Mouse (Mus musculus) left cerebral cortex, postnatal 14 days (tissue): ENCODE measurements around the gene Hoxa5. TPM values are rescaled to one million over a fixed set of nuclear protein-coding genes. Genes with fewer than 3 reads are reported as not detected.
A peak's percentile ranks its signal among the peaks of the same experiment; 100 is the strongest.

Experiments used
- DNase-seq, 2 experiments: peaks; one replicate each; pipeline ENCODE4 v3.0.0; 2021 to 2022; ENCODE audit warnings: low spot score in 2 of 2, mixed read lengths in 1 of 2
- intact Hi-C: fragments of 180-260 bp; cut with DNase I; formaldehyde crosslinking; loops from one replicate; pipeline ENCODE4 v1.15.1; 2025
- total RNA-seq, 2 experiments: library from RNA; stranded (reverse); gene quantifications; 2 replicates each; pipeline ENCODE4 v1.2.3; 2021

Hoxa5 gene
- total RNA-seq, 2 experiments from 2014 or later = not detected

GRCm38 (mm10) chr6:52219234-52219942 lies 15.0 kb upstream of the Hoxa5 start:
- intact Hi-C loops = no loop called here

GRCm38 (mm10) chr6:52218643-52219215 lies 14.3 kb upstream of the Hoxa5 start:
- DNase-seq = no peak
- intact Hi-C loops = no loop called here

More at GRCm38 (mm10) chr6:52219234-52219942, 15.0 kb upstream of the Hoxa5 start:
- DNase-seq = no peak

GRCm38 (mm10) chr6:52217895-52218642 lies 13.7 kb upstream of the Hoxa5 start:
- DNase-seq = no peak
- intact Hi-C loops = no loop called here

- intact Hi-C loops = no loop called here
- DNase-seq = no peak
Observed at GRCm38 (mm10) chr6:52217459-52217768, 13.0 kb upstream of the Hoxa5 start.

- intact Hi-C loops = no loop called here
- no peak for DNase-seq
Observed at GRCm38 (mm10) chr6:52216691-52217458, 12.5 kb upstream of the Hoxa5 start.

- intact Hi-C loops = no loop called here
Observed at GRCm38 (mm10) chr6:52215771-52216535, 11.6 kb upstream of the Hoxa5 start.

GRCm38 (mm10) chr6:52215070-52215469 lies 10.7 kb upstream of the Hoxa5 start:
- DNase-seq = no peak
- intact Hi-C loops = no loop called here

More at GRCm38 (mm10) chr6:52215771-52216535, 11.6 kb upstream of the Hoxa5 start:
- DNase-seq = no peak

GRCm38 (mm10) chr6:52214271-52214670 lies 9.9 kb upstream of the Hoxa5 start:
- DNase-seq = no peak
- intact Hi-C loops = loop anchor here (5.0 kb wide), 1 partner anchor 1037 kb away; no protein-coding TSS in a partner anchor

GRCm38 (mm10) chr6:52213119-52213986 lies 9.0 kb upstream of the Hoxa5 start, which contains the start of the genes Hoxa3 and Gm28308:
TSS of gene Hoxa3 (minus strand) at chr6:52213336.
TSS of gene Gm28308 (minus strand) at chr6:52213339.
- intact Hi-C loops = loop anchor here (5.0 kb wide), 1 partner anchor 1036 kb away; no protein-coding TSS in a partner anchor
- no peak for DNase-seq

- no peak for DNase-seq
- intact Hi-C loops = loop anchor here (5.0 kb wide), 1 partner anchor 1035 kb away; no protein-coding TSS in a partner anchor
Observed at GRCm38 (mm10) chr6:52212556-52213118, 8.2 kb upstream of the Hoxa5 start.

- intact Hi-C loops = loop anchor here (5.0 kb wide), 1 partner anchor 1035 kb away; no protein-coding TSS in a partner anchor
- DNase-seq = no peak
Observed at GRCm38 (mm10) chr6:52211961-52212360, 7.6 kb upstream of the Hoxa5 start.

GRCm38 (mm10) chr6:52211170-52211935 lies 7.0 kb upstream of the Hoxa5 start:
- intact Hi-C loops = loop anchor here (5.0 kb wide), 1 partner anchor 1034 kb away; no protein-coding TSS in a partner anchor
- peak; percentile 36 to 56 for DNase-seq

- no peak for DNase-seq
Observed at GRCm38 (mm10) chr6:52209685-52210046, 5.3 kb upstream of the Hoxa5 start.

GRCm38 (mm10) chr6:52208868-52209684 lies 4.7 kb upstream of the Hoxa5 start:
- intact Hi-C loops = no loop called here
- DNase-seq = no peak

More at GRCm38 (mm10) chr6:52209685-52210046, 5.3 kb upstream of the Hoxa5 start:
- intact Hi-C loops = loop anchor here (5.0 kb wide), 1 partner anchor 1032 kb away; no protein-coding TSS in a partner anchor

GRCm38 (mm10) chr6:52208072-52208867 lies 3.9 kb upstream of the Hoxa5 start, which contains the start of gene Hoxa6:
TSS of gene Hoxa6 (minus strand) at chr6:52208722.
- no peak for DNase-seq

More at GRCm38 (mm10) chr6:52208072-52208867, 3.9 kb upstream of the Hoxa5 start, which contains the start of gene Hoxa6:
- intact Hi-C loops = no loop called here
